Mouse (Mus musculus) limb, embryonic 14.5 days (tissue): Measurements from ENCODE around the gene Tnip3. TPM values are rescaled to one million over a fixed set of nuclear protein-coding genes. Genes with fewer than 3 reads are reported as not detected.
A peak's percentile ranks its signal among the peaks of the same experiment; 100 is the strongest.

Experiments
- ATAC-seq: fragments of 200-750 bp; cut with Nextera tagmentation; 2 replicates; pipeline ENCODE4 v1.8.0; 2017; ENCODE audit warnings: low read depth, moderate number of reproducible peaks, moderate TSS enrichment; ENCODE audit not compliant: low FRiP score
- DNase-seq: peaks from one replicate; pipeline ENCODE4 v3.0.0-alpha.2; 2015; ENCODE audit warnings: low spot score
- H3K27ac ChIP-seq: fragments of 300-500 bp; sonication (generic); replicated peaks from 2 replicates; pipeline ENCODE4 v1.5.1; 2014; ENCODE audit warnings: low read depth, mild to moderate bottlenecking, low read length, moderate library complexity, mixed read lengths
- H3K27me3 ChIP-seq: fragments of 300-500 bp; sonication (generic); 2 replicates; pipeline ENCODE4 v1.6.1; 2014; ENCODE audit warnings: low read length, mixed read lengths; ENCODE audit not compliant: control insufficient read depth, insufficient read depth
- H3K36me3 ChIP-seq: fragments of 300-500 bp; sonication (generic); 2 replicates; pipeline ENCODE4 v1.6.1; 2014; ENCODE audit warnings: mild to moderate bottlenecking, low read length, moderate library complexity, mixed read lengths; ENCODE audit not compliant: control insufficient read depth, insufficient read depth
- H3K4me1 ChIP-seq: fragments of 300-500 bp; sonication (generic); 2 replicates; pipeline ENCODE4 v1.6.1; 2014; ENCODE audit warnings: antibody characterized with exemption, low read length, mixed read lengths; ENCODE audit not compliant: control insufficient read depth, insufficient read depth
- H3K4me2 ChIP-seq: fragments of 300-500 bp; sonication (generic); replicated peaks from 2 replicates; pipeline ENCODE4 v1.6.1; 2014; ENCODE audit warnings: low read depth, mild to moderate bottlenecking, low read length, moderate library complexity; ENCODE audit not compliant: severe bottlenecking
- H3K4me3 ChIP-seq: fragments of 300-500 bp; sonication (generic); replicated peaks from 2 replicates; pipeline ENCODE4 v1.5.1; 2014; ENCODE audit warnings: low read length
- H3K9ac ChIP-seq: fragments of 300-500 bp; sonication (generic); 2 replicates; pipeline ENCODE4 v1.6.1; 2014; ENCODE audit warnings: mild to moderate bottlenecking, low read depth, low read length, moderate library complexity; ENCODE audit not compliant: severe bottlenecking
- H3K9me3 ChIP-seq: fragments of 300-500 bp; sonication (generic); 2 replicates; pipeline ENCODE4 v1.6.1; 2016; ENCODE audit warnings: low read length; ENCODE audit not compliant: control insufficient read depth
- POLR2A ChIP-seq: fragments of 200-500 bp; IDR thresholded peaks from 2 replicates; pipeline ENCODE4 v1.8.0; 2012; ENCODE audit warnings: inconsistent platforms, mild to moderate bottlenecking, moderate library complexity, borderline replicate concordance; ENCODE audit not compliant: insufficient read depth, insufficient read length; ENCODE audit errors: extremely low read depth
- WGBS: fragments of 180-500 bp; shearing (Covaris S2); extraction: QIAGEN DNeasy Blood & Tissue Kit; methylation state at CpG from one replicate; pipeline ENCODE4 v1.1.7; 2014; 5-methylcytosine and 5-hydroxymethylcytosine counted together
- polyA plus RNA-seq, 2 experiments: library from polyadenylated mRNA; depleted of rRNA in 1 of 2; stranded (reverse) in 1 of 2; unstranded in 1 of 2; fragments of >200 nt; fragmentation: Nextera tagmentation in 1 of 2; extraction: Ambion mirVana in 1 of 2; gene quantifications; 2 replicates each; pipeline versions ENCODE4 v1.2.1 to v1.2.3; 2012 to 2014

The Tnip3 gene
- polyA plus RNA-seq, 2 experiments = 0.09 to 0.15 TPM

- Histone ChIP-seq H3K4me3 (no peak overlapping the region), H3K9me3 (no peaks in the 10 kb centered on the region), H3K27ac (no peak overlapping the region), H3K27me3 (no peaks in the 10 kb centered on the region), H3K4me1 (no peaks in the 10 kb centered on the region), H3K9ac (no peak overlapping the region), H3K36me3 (no peaks in the 10 kb centered on the region), H3K4me2 (no peak overlapping the region)
- no peak for TF ChIP-seq POLR2A
- DNase-seq = no peak
- ATAC-seq = no peak
- WGBS = 80% methylated on average over 3 of the region's 3 CpGs
Observed at GRCm38 (mm10) chr6:65520821-65521220, 4.3 kb upstream of the Tnip3 start.

GRCm38 (mm10) chr6:65527892-65528291 lies 2.8 kb downstream of the Tnip3 start:
- no peak for DNase-seq
- Histone ChIP-seq H3K9ac (no peak overlapping the region), H3K4me1 (no peaks in the 10 kb centered on the region), H3K36me3 (no peaks in the 10 kb centered on the region), H3K27me3 (no peaks in the 10 kb centered on the region), H3K4me3 (no peak overlapping the region), H3K9me3 (no peaks in the 10 kb centered on the region), H3K4me2 (no peak overlapping the region), H3K27ac (no peak overlapping the region)
- 65% methylated on average over 1 of the region's 1 CpGs for WGBS
- no peak for TF ChIP-seq POLR2A
- no peak for ATAC-seq

GRCm38 (mm10) chr6:65531232-65531848 lies 6.2 kb downstream of the Tnip3 start:
- DNase-seq (no peak), ATAC-seq (no peak)
- Histone ChIP-seq H3K9ac (no peak overlapping the region), H3K27ac (no peak overlapping the region), H3K36me3 (no peaks in the 10 kb centered on the region), H3K9me3 (no peaks in the 10 kb centered on the region), H3K27me3 (no peaks in the 10 kb centered on the region), H3K4me3 (no peak overlapping the region), H3K4me2 (no peak overlapping the region), H3K4me1 (no peaks in the 10 kb centered on the region)
- TF ChIP-seq POLR2A = no peak
- 73% methylated on average over 3 of the region's 3 CpGs for WGBS

GRCm38 (mm10) chr6:65533687-65534086 lies 8.6 kb downstream of the Tnip3 start:
- TF ChIP-seq POLR2A = no peak
- Histone ChIP-seq H3K9me3 (no peaks in the 10 kb centered on the region), H3K4me2 (no peak overlapping the region), H3K9ac (no peak overlapping the region), H3K4me1 (peaks cover 6% of the 10 kb centered on the region), H3K27me3 (no peaks in the 10 kb centered on the region), H3K27ac (no peak overlapping the region), H3K4me3 (no peak overlapping the region), H3K36me3 (no peaks in the 10 kb centered on the region)
- WGBS = 79% methylated on average over 1 of the region's 1 CpGs
- DNase-seq (no peak), ATAC-seq (no peak)

GRCm38 (mm10) chr6:65537327-65537884 lies 12.3 kb downstream of the Tnip3 start:
- Histone ChIP-seq H3K4me2 (no peak overlapping the region), H3K4me3 (no peak overlapping the region), H3K9me3 (no peaks in the 10 kb centered on the region), H3K4me1 (peaks cover 10% of the 10 kb centered on the region), H3K27me3 (no peaks in the 10 kb centered on the region), H3K27ac (no peak overlapping the region), H3K9ac (no peak overlapping the region), H3K36me3 (no peaks in the 10 kb centered on the region)
- no peak for DNase-seq
- ATAC-seq = peak; percentile 44; the same call in 1 of the 2 replicates
- TF ChIP-seq POLR2A = no peak
- 28% methylated on average over 5 of the region's 5 CpGs for WGBS
